Mouse (Mus musculus) stomach, embryonic 16.5 days (tissue): ENCODE data around the gene Fam133b. TPM values are rescaled to one million over a fixed set of nuclear protein-coding genes. Genes with fewer than 3 reads are reported as not detected.

Experiments used
- ATAC-seq: fragments of 200-750 bp; cut with Nextera tagmentation; 2 replicates; pipeline ENCODE4 v1.8.0; 2017; ENCODE audit warnings: moderate number of reproducible peaks, moderate TSS enrichment; ENCODE audit not compliant: insufficient read depth, low FRiP score
- H3K27ac ChIP-seq: fragments of 300-500 bp; sonication (generic); 2 replicates; pipeline ENCODE4 v1.5.1; 2014; ENCODE audit warnings: low read length
- H3K27me3 ChIP-seq: fragments of 300-500 bp; sonication (generic); 2 replicates; pipeline ENCODE4 v1.6.1; 2014; ENCODE audit warnings: low read length, control low read depth, mixed read lengths; ENCODE audit not compliant: control insufficient read depth, insufficient read depth
- H3K36me3 ChIP-seq: fragments of 300-500 bp; sonication (generic); 2 replicates; pipeline ENCODE4 v1.6.1; 2014; ENCODE audit warnings: low read length; ENCODE audit not compliant: control insufficient read depth, insufficient read depth
- H3K4me1 ChIP-seq: fragments of 300-500 bp; sonication (generic); 2 replicates; pipeline ENCODE4 v1.6.1; 2014; ENCODE audit warnings: low read length, control low read depth, mixed read lengths; ENCODE audit not compliant: control insufficient read depth, insufficient read depth
- H3K4me2 ChIP-seq: fragments of 300-500 bp; sonication (generic); 2 replicates; pipeline ENCODE4 v1.6.1; 2014; ENCODE audit warnings: low read depth, low read length, mixed read lengths
- H3K4me3 ChIP-seq: fragments of 300-500 bp; sonication (generic); replicated peaks from 2 replicates; pipeline ENCODE4 v1.5.1; 2014; ENCODE audit warnings: mild to moderate bottlenecking, low read length
- H3K9ac ChIP-seq: fragments of 300-500 bp; sonication (generic); 2 replicates; pipeline ENCODE4 v1.6.1; 2014; ENCODE audit warnings: low read length
- H3K9me3 ChIP-seq: fragments of 300-500 bp; sonication (generic); replicated peaks from 2 replicates; pipeline ENCODE4 v1.6.1; 2016; ENCODE audit warnings: low read length, control low read depth; ENCODE audit not compliant: control insufficient read depth
- WGBS: fragments of 180-500 bp; shearing (Covaris S2); extraction: QIAGEN DNeasy Blood & Tissue Kit; methylation state at CpG from one replicate; pipeline ENCODE4 v1.1.7; 2014; 5-methylcytosine and 5-hydroxymethylcytosine counted together
- polyA plus RNA-seq: library from polyadenylated mRNA; unstranded; fragments of >200 nt; fragmentation: Nextera tagmentation; extraction: Ambion mirVana; gene quantifications from 2 replicates; pipeline ENCODE4 v1.2.1, GENCODE M21; 2015

Fam133b gene
- polyA plus RNA-seq, 1 experiment from 2014 or later: 23.9 TPM

DNA sequence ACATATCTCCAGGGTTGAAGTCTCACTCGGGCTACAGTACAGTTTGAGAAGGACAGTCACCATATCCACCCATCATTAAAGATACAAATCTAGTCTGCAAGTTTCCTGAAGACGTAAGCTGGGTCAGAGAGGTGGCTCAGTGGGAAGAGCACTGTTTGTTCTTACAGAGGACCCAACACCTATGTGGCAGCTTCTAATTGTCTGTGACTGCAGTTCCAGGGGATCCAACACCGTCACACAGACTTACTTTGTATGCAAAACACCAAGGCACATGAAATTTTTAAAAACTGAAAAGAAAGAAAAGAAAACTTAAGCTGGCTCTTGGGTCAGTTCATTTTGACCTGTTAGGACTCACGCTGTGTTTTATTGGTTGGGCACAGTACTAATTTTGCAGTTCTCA is 40.3 kb upstream of the Fam133b start:
- Histone ChIP-seq H3K9me3 (no peaks in the 10 kb centered on the region), H3K4me3 (no peak overlapping the region), H3K4me2 (no peak overlapping the region), H3K9ac (no peak overlapping the region), H3K4me1 (peaks cover 12% of the 10 kb centered on the region; the same call in 1 of the 2 replicates), H3K27me3 (no peaks in the 10 kb centered on the region), H3K27ac (no peak overlapping the region), H3K36me3 (no peaks in the 10 kb centered on the region)
- no peak for ATAC-seq
- 76% methylated on average over 4 of the region's 4 CpGs for WGBS

DNA sequence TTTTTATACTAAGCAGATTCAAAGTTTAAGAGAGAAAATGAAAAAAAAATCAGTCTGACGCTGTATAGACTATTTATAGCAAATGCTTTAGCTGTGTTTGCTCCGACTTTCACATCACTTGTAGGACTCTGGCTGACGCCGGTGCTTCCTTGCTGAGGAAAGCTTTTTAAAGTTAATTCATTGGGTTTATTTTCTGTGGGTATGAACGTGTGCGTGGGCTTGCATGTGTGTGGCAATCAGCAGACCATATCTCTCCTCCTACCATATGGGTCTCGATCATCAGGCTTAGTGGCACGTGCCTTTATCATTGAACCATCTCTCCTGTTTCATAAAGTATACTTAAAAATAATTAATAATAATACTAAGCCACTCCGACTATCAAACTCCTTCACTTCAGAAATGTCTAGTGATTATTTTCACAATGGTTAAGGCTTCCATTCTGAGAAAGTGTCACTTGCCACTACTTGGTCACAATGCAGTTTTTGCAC is 39.8 kb upstream of the Fam133b start:
- Histone ChIP-seq H3K4me3 (no peak overlapping the region), H3K36me3 (no peaks in the 10 kb centered on the region), H3K27ac (no peak overlapping the region), H3K27me3 (no peaks in the 10 kb centered on the region), H3K4me2 (no peak overlapping the region), H3K9ac (no peak overlapping the region), H3K4me1 (peaks cover 12% of the 10 kb centered on the region; the same call in 1 of the 2 replicates), H3K9me3 (no peaks in the 10 kb centered on the region)
- ATAC-seq: no peak
- WGBS: 76% methylated on average over 9 of the region's 9 CpGs

DNA sequence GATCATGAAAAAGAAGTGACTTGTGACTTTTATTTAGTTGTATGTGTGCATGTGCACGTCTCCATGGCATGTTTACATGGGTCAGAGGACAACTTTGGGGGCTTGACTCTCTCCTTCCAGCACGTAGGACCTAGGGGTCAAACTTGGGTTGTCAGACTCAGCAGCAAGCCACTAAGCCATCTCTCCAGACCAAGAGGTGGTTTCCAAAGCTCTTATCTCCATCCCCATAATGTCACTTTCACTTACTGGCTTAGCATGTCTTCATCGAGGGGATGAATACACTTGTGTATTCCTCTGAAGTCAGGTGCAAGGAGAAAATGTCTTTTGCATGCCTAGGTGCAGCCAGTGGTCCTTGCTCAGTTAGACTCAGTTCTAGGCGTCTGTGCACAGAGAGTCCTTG is 39.2 kb upstream of the Fam133b start:
- H3K4me2 ChIP-seq: no peak overlapping the region
- ATAC-seq: no peak
- WGBS: 73% methylated on average over 4 of the region's 4 CpGs

GRCm38 (mm10) chr5:3505553-3505952 is 38.1 kb upstream of the Fam133b start:
- 75% methylated on average over 2 of the region's 2 CpGs for WGBS
- Histone ChIP-seq H3K4me1 (peaks cover 12% of the 10 kb centered on the region; the same call in 1 of the 2 replicates), H3K4me2 (no peak overlapping the region), H3K36me3 (no peaks in the 10 kb centered on the region), H3K9me3 (no peaks in the 10 kb centered on the region), H3K4me3 (no peak overlapping the region), H3K9ac (no peak overlapping the region), H3K27me3 (no peaks in the 10 kb centered on the region), H3K27ac (no peak overlapping the region)
- no peak for ATAC-seq

More for the DNA sequence above, 39.2 kb upstream of the Fam133b start:
- Histone ChIP-seq H3K4me1 (peaks cover 12% of the 10 kb centered on the region; the same call in 1 of the 2 replicates), H3K27ac (no peak overlapping the region), H3K9ac (no peak overlapping the region), H3K36me3 (no peaks in the 10 kb centered on the region), H3K27me3 (no peaks in the 10 kb centered on the region), H3K9me3 (no peaks in the 10 kb centered on the region), H3K4me3 (no peak overlapping the region)

DNA sequence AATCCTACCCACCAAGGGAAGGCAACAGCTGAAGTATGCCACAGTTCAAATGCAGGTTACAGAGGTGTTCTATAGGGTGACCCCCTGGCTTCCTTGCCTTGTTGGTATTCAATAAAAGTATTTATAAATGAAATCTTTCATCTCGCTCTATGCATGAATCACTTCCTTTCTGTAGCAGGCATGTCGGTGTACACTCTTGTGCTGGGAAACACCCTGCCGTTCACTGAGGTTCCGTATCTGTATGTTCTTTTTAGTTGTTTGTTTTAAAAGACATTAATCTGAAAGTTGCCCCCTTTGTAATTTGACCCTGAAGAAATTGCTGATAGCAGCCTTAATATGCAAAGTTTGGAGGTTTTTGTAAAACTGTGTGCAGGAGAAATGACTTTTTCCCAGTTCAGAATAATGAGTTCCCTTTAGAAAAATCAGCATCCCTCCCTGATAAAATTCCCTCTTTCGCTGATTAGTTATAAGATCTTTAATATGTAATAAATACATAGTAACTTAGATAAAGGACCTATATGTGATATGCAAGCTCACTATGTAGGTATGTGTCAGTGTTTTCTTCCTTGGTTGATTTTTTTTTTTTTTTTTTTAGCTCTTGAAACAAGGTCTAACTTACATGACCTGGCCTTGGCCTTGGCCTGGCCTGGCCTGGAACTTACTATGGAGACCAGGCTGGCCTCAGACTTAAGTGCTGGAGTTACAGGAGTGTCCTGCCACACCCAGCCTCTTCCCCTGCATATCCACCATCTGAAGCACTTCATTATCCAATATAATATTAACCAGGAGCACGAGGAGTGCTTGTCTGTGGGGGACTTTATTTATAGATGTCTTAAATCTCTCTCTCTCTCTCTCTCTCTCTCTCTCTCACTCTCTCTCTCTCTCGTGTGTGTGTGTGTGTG is 34.9 kb upstream of the Fam133b start:
- Histone ChIP-seq H3K9me3 (no peaks in the 10 kb centered on the region), H3K4me1 (peaks cover 7% of the 10 kb centered on the region), H3K4me2 (no peak overlapping the region), H3K27ac (no peak overlapping the region), H3K9ac (no peak overlapping the region), H3K36me3 (no peaks in the 10 kb centered on the region), H3K4me3 (no peak overlapping the region), H3K27me3 (no peaks in the 10 kb centered on the region)
- 37% methylated on average over 7 of the region's 7 CpGs for WGBS
- ATAC-seq: no peak

DNA sequence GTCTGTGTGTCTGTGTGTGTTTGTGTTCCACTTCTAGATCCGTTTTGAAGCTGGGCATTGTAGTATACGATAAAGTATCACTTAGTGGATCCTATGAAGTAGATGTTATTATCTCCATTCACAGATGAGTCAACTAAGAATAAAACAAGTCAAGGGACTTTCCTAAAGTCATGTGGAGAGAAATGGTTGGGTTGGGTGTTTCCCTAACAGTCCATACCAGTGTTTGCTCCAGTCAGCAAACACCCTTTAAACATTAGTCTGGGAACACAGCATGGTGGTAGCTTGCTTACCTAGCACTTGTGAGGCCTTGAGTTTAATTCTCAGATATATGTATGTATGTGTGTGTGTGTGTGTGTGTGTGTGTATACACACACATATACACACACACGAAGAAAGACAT is 34.1 kb upstream of the Fam133b start:
- no peaks in the 10 kb centered on the region for H3K27me3 ChIP-seq
- ATAC-seq: no peak
- no peak overlapping the region for H3K9ac ChIP-seq
- H3K4me2 ChIP-seq: no peak overlapping the region
- H3K27ac ChIP-seq: no peak overlapping the region
- H3K4me3 ChIP-seq: no peak overlapping the region
- 74% methylated on average over 3 of the region's 3 CpGs for WGBS
- H3K4me1 ChIP-seq: peaks cover 7% of the 10 kb centered on the region
- no peaks in the 10 kb centered on the region for H3K9me3 ChIP-seq
- no peaks in the 10 kb centered on the region for H3K36me3 ChIP-seq

GRCm38 (mm10) chr5:3511097-3511795 is 32.4 kb upstream of the Fam133b start:
- no peaks in the 10 kb centered on the region for H3K27me3 ChIP-seq
- no peak overlapping the region for H3K4me3 ChIP-seq
- no peaks in the 10 kb centered on the region for H3K36me3 ChIP-seq
- no peak overlapping the region for H3K27ac ChIP-seq
- no peaks in the 10 kb centered on the region for H3K9me3 ChIP-seq
- peaks cover 7% of the 10 kb centered on the region for H3K4me1 ChIP-seq
- WGBS: 49% methylated on average over 10 of the region's 10 CpGs
- H3K4me2 ChIP-seq: no peak overlapping the region
- no peak for ATAC-seq
- H3K9ac ChIP-seq: no peak overlapping the region

- peaks cover 7% of the 10 kb centered on the region for H3K4me1 ChIP-seq
- no peak for ATAC-seq
- H3K36me3 ChIP-seq: no peaks in the 10 kb centered on the region
- H3K9me3 ChIP-seq: no peaks in the 10 kb centered on the region
- H3K27me3 ChIP-seq: no peaks in the 10 kb centered on the region
- no peak overlapping the region for H3K4me2 ChIP-seq
- H3K4me3 ChIP-seq: no peak overlapping the region
- H3K9ac ChIP-seq: no peak overlapping the region
- no peak overlapping the region for H3K27ac ChIP-seq
- WGBS: 49% methylated on average over 4 of the region's 4 CpGs
These were observed 31.0 kb upstream of the Fam133b start for GRCm38 (mm10) chr5:3512584-3512983.

- 49% methylated on average over 8 of the region's 8 CpGs for WGBS
- Histone ChIP-seq H3K4me2 (no peak overlapping the region), H3K4me1 (peaks cover 7% of the 10 kb centered on the region), H3K27me3 (no peaks in the 10 kb centered on the region), H3K4me3 (no peak overlapping the region), H3K9ac (no peak overlapping the region), H3K36me3 (no peaks in the 10 kb centered on the region), H3K27ac (no peak overlapping the region), H3K9me3 (no peaks in the 10 kb centered on the region)
- ATAC-seq: no peak
These were observed 28.7 kb upstream of the Fam133b start for GRCm38 (mm10) chr5:3514901-3515311.
